Mouse (Mus musculus): ENCODE results near the gene Ddc. TPM values are rescaled to one million over a fixed set of nuclear protein-coding genes. Genes with fewer than 3 reads are reported as not detected.

The Ddc gene
- polyA plus RNA-seq, 1 experiment from 2014 or later = 64.6 TPM

DNA sequence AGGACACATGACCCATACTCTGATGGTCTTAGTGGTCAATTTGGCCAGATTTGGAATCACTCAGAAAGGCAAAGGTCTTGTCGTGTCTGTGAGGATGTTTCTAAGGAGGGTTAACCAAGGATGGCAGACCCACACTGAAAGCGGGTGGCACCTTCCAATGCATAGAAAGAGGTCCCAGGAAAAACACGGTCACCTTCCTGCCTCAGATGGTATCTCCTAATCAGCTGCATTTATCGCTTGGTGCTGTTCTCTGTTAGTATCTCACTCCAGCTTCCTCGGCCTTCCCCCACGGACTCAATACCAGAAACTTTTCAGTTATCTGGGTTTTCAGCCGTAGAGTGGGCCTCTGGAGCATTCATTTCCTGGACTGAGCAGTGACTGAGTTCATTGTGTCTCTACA lies 58.1 kb downstream of the Ddc start:
- H3K4me1 ChIP-seq = peaks cover 98% of the 10 kb centered on the region
- H3K36me3 ChIP-seq = no peaks in the 10 kb centered on the region
- no peaks in the 10 kb centered on the region for H3K9me3 ChIP-seq
- H3K27me3 ChIP-seq (replicated peaks) = no peaks in the 10 kb centered on the region
- no peak overlapping the region for H3K4me2 ChIP-seq
- no peak overlapping the region for H3K4me3 ChIP-seq
- WGBS = 58% methylated on average over 7 of the region's 7 CpGs
- no peak for ATAC-seq (ENCODE audit: extremely low read depth, insufficient number of reproducible peaks, low FRiP score, low TSS enrichment)
- H3K9ac ChIP-seq = 0 out of 2 replicates have a peak overlapping the region, but pooled peaks have one; percentile 13
- H3K27ac ChIP-seq (replicated peaks) = peak overlapping the region; percentile 94

DNA sequence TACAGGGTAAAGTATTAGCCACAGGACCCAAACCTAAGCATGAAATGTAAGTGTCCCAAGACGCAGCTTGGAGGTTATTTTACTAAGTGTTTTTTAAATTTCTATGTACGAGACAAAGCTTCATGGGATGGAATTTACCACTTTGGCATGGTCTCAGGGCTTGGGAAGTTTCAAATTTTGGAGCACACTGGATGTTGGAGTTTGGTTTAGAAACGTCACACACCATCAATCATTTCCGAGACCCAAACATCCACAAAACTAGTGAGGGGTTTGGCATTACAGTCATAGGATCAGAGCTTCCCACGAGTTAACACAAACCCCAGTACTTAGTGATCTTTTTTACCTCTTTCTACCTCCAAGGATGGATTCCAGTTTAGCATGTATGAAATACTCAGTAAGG lies 60.6 kb downstream of the Ddc start:
- 68% methylated on average over 5 of the region's 5 CpGs for WGBS
- H3K9ac ChIP-seq = no peak overlapping the region; the same call in 1 of the 2 replicates
- H3K27me3 ChIP-seq (replicated peaks) = no peaks in the 10 kb centered on the region
- peak overlapping the region; percentile 61 for H3K4me2 ChIP-seq
- H3K4me1 ChIP-seq = peaks cover 95% of the 10 kb centered on the region
- H3K36me3 ChIP-seq = no peaks in the 10 kb centered on the region
- H3K9me3 ChIP-seq = no peaks in the 10 kb centered on the region
- no peak overlapping the region for H3K4me3 ChIP-seq
- peak overlapping the region; percentile 94 for H3K27ac ChIP-seq (replicated peaks)
- no peak for ATAC-seq (ENCODE audit: extremely low read depth, insufficient number of reproducible peaks, low FRiP score, low TSS enrichment)

DNA sequence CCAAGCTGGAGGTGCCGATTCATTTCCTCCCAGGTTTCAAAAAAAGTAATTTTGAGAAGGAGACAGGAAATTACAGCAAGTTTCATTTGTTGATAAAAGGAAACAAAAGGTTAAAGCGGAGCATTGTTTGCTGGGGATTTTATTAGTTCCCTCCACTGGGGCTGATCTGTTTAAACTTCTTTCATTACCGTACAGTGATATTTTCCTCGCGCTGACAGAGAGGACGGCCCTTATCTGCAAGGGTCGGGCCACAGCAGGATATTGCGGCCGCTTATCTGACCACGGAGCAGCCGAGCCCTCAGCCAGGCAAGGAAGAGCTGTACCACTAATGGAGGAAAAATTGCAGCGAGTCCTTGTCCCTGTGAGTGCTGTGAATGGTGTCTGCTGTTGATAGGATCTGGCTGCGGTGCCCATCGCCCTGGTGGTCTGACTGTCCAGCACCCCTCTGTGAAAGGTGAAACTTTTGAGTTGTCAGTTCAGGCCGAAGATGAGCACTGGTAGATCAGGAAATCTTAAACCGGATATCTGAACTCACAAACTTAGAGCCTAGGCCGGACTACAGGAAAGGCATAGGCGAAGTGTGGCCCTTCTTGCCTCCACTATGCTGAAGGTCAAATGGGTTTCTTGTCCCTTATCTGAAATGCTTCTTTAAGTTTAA lies 61.1 kb downstream of the Ddc start:
- H3K9me3 ChIP-seq = no peaks in the 10 kb centered on the region
- peak overlapping the region; percentile 78 for H3K9ac ChIP-seq
- peak overlapping the region; percentile 27 for H3K4me3 ChIP-seq
- H3K27ac ChIP-seq (replicated peaks) = peak overlapping the region; percentile 94
- no peak; the same call in 1 of the 2 replicates for ATAC-seq (ENCODE audit: extremely low read depth, insufficient number of reproducible peaks, low FRiP score, low TSS enrichment)
- H3K36me3 ChIP-seq = no peaks in the 10 kb centered on the region
- H3K4me2 ChIP-seq = peak overlapping the region; percentile 61
- WGBS = 5% methylated on average over 18 of the region's 18 CpGs
- H3K4me1 ChIP-seq = peaks cover 96% of the 10 kb centered on the region
- no peaks in the 10 kb centered on the region for H3K27me3 ChIP-seq (replicated peaks)

DNA sequence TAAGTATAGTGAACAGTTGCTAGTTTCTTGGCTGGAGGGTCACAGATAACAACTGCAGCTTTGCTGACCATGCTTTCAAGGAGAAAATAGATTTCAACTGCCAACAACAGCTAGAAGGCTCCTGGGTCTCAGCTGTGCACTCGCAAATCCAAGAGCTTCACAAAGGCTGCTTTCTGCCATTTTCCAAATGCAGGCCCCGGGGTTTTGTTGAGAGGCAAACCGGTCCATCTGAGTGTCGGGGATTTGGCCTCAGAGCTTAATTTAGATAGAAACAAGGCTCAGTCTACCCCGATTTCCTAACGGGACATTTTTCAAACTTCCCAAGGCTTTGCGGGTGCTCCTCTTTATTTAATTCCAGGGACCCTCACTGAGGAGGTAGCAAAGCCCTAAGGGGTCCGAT lies 61.7 kb downstream of the Ddc start:
- ATAC-seq (ENCODE audit: extremely low read depth, insufficient number of reproducible peaks, low FRiP score, low TSS enrichment) = no peak
- no peaks in the 10 kb centered on the region for H3K36me3 ChIP-seq
- H3K4me2 ChIP-seq = peak overlapping the region; percentile 61
- H3K27me3 ChIP-seq (replicated peaks) = no peaks in the 10 kb centered on the region
- H3K9me3 ChIP-seq = no peaks in the 10 kb centered on the region
- H3K4me3 ChIP-seq = no peak overlapping the region
- peaks cover 95% of the 10 kb centered on the region for H3K4me1 ChIP-seq
- peak overlapping the region; percentile 78 for H3K9ac ChIP-seq
- peak overlapping the region; percentile 94 for H3K27ac ChIP-seq (replicated peaks)
- WGBS = 13% methylated on average over 8 of the region's 8 CpGs

DNA sequence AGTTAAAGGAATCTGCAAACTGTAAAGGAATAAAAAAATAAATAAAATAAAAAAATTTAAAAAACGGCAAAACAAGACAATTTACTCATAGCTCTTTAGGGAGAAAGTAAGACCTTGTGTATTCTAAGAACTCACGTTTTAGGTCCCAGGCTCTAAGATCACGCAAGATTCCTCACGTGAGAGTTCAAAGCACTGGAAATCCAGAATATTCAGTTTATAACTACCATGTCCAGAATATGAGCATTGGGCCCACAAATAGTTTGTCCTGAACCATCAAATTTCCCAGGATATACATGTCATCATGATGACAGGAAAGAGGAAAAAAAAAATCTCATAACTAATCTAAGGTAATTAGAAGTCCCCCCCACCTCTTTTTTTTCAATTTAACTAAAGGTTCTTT lies 62.2 kb downstream of the Ddc start:
- ATAC-seq (ENCODE audit: extremely low read depth, insufficient number of reproducible peaks, low FRiP score, low TSS enrichment) = no peak
- Histone ChIP-seq H3K27me3 (replicated peaks) (no peaks in the 10 kb centered on the region), H3K4me2 (peak overlapping the region; percentile 61; the same call in 1 of the 2 replicates), H3K36me3 (no peaks in the 10 kb centered on the region), H3K27ac (replicated peaks) (peak overlapping the region; percentile 94), H3K4me3 (no peak overlapping the region), H3K9ac (peak overlapping the region; percentile 68; the same call in 1 of the 2 replicates), H3K4me1 (peaks cover 94% of the 10 kb centered on the region), H3K9me3 (no peaks in the 10 kb centered on the region)
- WGBS = 62% methylated on average over 4 of the region's 4 CpGs

DNA sequence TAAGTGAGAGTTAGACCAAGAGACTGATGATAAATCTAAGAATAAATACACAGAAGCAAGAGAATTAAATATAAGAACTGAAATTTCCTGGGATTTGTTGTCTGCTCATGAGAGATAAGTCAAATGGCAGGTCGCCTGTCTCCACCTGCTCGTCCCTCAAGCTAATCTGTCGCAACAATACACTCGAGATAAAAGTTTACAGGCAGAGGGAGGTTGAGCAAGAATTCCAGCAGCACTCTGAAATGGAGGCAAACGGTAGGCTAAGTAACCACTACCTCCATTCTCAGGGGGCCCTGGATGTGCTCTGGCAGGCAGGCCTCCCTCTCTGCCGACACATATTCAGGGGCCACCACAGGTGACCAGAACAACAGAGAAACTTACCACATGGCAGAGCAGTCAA lies 62.6 kb downstream of the Ddc start:
- H3K4me1 ChIP-seq = peaks cover 94% of the 10 kb centered on the region
- H3K36me3 ChIP-seq = no peaks in the 10 kb centered on the region
- peak overlapping the region; percentile 68 for H3K9ac ChIP-seq
- H3K27ac ChIP-seq (replicated peaks) = peak overlapping the region; percentile 94
- H3K9me3 ChIP-seq = no peaks in the 10 kb centered on the region
- H3K27me3 ChIP-seq (replicated peaks) = no peaks in the 10 kb centered on the region
- no peak for ATAC-seq (ENCODE audit: extremely low read depth, insufficient number of reproducible peaks, low FRiP score, low TSS enrichment)
- 16% methylated on average over 6 of the region's 6 CpGs for WGBS
- no peak overlapping the region for H3K4me2 ChIP-seq
- H3K4me3 ChIP-seq = no peak overlapping the region

DNA sequence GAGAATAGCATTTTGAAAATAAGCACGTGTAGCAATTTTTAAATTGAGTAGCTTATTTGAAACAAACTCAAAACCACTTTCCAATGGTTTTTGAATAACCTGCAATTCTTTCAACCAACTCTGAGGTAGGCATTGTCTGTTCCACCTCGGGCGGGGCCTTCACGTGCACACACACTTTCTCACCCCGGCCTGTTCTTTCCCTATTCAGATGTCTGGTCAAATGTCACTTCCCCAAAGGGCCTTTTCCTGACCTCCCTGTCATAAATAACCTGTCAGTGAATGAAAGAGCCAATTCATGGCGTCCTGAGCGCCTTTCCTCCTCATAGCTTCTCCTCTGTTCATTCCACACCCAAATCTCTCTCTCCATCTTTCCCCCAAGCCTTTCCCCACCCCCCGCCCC lies 64.8 kb downstream of the Ddc start:
- 42% methylated on average over 8 of the region's 8 CpGs for WGBS
- peaks cover 94% of the 10 kb centered on the region for H3K4me1 ChIP-seq
- H3K27me3 ChIP-seq (replicated peaks) = no peaks in the 10 kb centered on the region
- H3K9ac ChIP-seq = peak overlapping the region; percentile 62
- ATAC-seq (ENCODE audit: extremely low read depth, insufficient number of reproducible peaks, low FRiP score, low TSS enrichment) = no peak
- peak overlapping the region; percentile 97 for H3K27ac ChIP-seq (replicated peaks)
- H3K9me3 ChIP-seq = no peaks in the 10 kb centered on the region
- H3K4me2 ChIP-seq = no peak overlapping the region
- no peaks in the 10 kb centered on the region for H3K36me3 ChIP-seq
- no peak overlapping the region for H3K4me3 ChIP-seq

DNA sequence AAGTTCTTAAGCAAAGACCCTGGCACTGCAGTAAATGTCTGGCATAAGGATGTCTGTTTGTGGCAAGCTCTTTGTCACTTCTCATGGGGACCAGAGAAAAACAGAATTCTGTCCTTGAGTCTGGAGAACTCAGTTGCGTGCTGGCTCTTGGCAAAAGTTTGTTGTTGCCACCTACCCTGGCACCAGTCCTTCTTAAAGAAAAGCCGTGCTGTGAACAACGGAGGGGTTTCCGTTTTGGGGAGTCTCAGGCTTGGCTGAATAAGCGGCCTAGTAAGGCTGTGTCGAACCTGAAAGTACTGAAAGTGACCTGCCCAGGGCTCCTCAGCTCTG lies 65.2 kb downstream of the Ddc start:
- no peak overlapping the region for H3K4me3 ChIP-seq
- 18% methylated on average over 6 of the region's 6 CpGs for WGBS
- H3K9ac ChIP-seq = peak overlapping the region; percentile 62
- H3K4me2 ChIP-seq = no peak overlapping the region
- no peak for ATAC-seq (ENCODE audit: extremely low read depth, insufficient number of reproducible peaks, low FRiP score, low TSS enrichment)
- H3K36me3 ChIP-seq = no peaks in the 10 kb centered on the region
- peaks cover 94% of the 10 kb centered on the region for H3K4me1 ChIP-seq
- H3K27ac ChIP-seq (replicated peaks) = peak overlapping the region; percentile 97
- H3K9me3 ChIP-seq = no peaks in the 10 kb centered on the region
- no peaks in the 10 kb centered on the region for H3K27me3 ChIP-seq (replicated peaks)

DNA sequence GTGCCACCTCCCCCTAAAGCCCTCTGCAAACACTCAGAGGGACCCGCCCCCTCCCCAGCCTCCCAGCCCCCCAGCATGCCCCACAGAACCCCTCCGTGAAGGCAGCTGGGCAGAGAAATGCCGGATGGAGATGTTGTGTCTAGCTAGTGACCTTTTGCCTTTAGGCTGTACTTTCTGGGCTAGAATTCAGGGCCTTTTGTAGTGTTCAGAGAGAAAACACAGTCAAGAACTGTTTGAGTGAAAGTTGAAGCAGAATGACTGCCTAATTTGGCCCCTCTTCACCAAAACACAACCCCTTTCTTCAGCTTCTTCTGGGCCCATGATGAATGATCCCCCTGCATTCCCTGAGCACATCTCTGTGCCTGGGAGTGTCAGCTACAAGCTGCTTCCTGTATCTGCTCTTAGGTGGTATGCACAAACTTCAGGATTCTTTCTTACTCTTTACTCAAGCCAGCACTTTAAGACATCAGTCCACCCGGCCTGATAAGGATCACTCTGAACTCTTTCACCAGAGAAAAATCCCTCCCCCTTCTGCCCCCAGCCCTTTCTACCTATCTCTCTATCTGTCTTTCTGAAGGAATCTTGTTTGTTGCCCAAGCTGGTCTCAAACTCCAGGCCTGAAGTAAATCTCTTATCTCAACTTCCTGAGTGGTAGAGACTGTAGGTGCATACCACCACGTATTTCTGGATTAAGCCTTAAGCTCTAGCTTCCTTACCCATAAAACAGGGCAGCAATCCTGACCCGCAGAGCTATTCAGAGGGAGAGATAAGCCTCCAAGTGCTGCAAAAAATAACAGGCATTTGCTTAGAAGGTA lies 65.8 kb downstream of the Ddc start:
- Histone ChIP-seq H3K9me3 (no peaks in the 10 kb centered on the region), H3K27ac (replicated peaks) (peak overlapping the region; percentile 97), H3K36me3 (no peaks in the 10 kb centered on the region), H3K4me2 (peak overlapping the region; percentile 26; the same call in 1 of the 2 replicates), H3K4me1 (peaks cover 91% of the 10 kb centered on the region), H3K9ac (peak overlapping the region; percentile 62), H3K27me3 (replicated peaks) (no peaks in the 10 kb centered on the region), H3K4me3 (no peak overlapping the region)
- ATAC-seq (ENCODE audit: extremely low read depth, insufficient number of reproducible peaks, low FRiP score, low TSS enrichment) = no peak
- WGBS = 3% methylated on average over 6 of the region's 6 CpGs

DNA sequence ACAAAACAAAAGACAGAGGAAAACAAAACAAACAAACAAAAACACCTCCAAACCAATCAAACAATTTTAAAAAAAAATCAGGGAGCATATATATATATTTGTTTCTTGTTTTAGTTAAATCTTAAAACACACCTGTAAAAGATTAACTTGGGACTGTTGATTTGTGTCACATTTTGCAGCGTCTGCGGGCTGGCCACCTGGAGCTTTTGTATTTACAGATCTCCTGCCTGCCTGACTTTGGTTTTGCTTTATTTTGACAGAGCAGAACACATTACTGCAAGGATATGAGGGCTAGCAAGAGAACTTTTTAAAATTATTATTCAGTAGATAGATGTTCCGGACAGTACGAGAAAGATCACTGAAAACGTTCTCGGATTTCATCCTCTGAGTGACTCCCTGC lies 66.4 kb downstream of the Ddc start:
- Histone ChIP-seq H3K36me3 (no peaks in the 10 kb centered on the region), H3K9ac (peak overlapping the region; percentile 62), H3K27me3 (replicated peaks) (no peaks in the 10 kb centered on the region), H3K4me3 (no peak overlapping the region), H3K4me1 (peaks cover 89% of the 10 kb centered on the region), H3K9me3 (no peaks in the 10 kb centered on the region), H3K4me2 (peak overlapping the region; percentile 26; the same call in 1 of the 2 replicates), H3K27ac (replicated peaks) (peak overlapping the region; percentile 97)
- WGBS = 22% methylated on average over 6 of the region's 6 CpGs
- ATAC-seq (ENCODE audit: extremely low read depth, insufficient number of reproducible peaks, low FRiP score, low TSS enrichment) = no peak

DNA sequence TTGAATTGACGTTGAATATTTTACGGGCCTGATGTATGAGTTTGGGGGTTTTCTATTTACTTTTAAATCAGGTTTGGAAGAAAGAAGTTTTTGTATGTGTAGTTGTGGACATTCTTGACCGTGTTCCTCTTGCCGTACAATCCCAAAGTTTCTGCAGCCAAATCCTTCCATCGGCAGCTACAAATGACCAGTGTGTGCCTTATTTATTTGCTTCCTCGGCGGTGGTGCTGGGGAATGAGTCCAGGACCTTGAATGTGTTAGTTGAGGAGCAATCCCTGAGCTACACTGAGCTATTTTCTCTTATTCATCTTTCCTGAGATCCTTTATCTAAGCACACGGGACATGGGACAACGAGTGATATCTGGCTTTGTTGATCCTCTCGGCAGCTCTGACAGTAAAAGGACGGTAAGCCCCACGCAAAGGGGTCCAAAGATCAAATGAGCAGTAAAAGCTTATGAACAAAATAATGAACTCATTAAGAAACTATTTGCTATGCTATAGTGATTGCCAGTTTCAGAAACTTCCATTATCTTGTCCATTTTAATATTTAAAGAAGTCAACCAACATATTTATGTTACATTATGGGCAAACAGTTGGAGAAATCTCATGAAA lies 67.0 kb downstream of the Ddc start:
- H3K9ac ChIP-seq = peak overlapping the region; percentile 76
- H3K27me3 ChIP-seq (replicated peaks) = no peaks in the 10 kb centered on the region
- no peak for ATAC-seq (ENCODE audit: extremely low read depth, insufficient number of reproducible peaks, low FRiP score, low TSS enrichment)
- H3K4me1 ChIP-seq = peaks cover 89% of the 10 kb centered on the region
- WGBS = 29% methylated on average over 12 of the region's 12 CpGs
- H3K36me3 ChIP-seq = no peaks in the 10 kb centered on the region
- no peak overlapping the region for H3K4me3 ChIP-seq
- no peaks in the 10 kb centered on the region for H3K9me3 ChIP-seq
- peak overlapping the region; percentile 95 for H3K27ac ChIP-seq (replicated peaks)
- H3K4me2 ChIP-seq = peak overlapping the region; percentile 18; the same call in 1 of the 2 replicates

Data from heart, embryonic 13.5 days (tissue).